In the genomic region with DNA sequence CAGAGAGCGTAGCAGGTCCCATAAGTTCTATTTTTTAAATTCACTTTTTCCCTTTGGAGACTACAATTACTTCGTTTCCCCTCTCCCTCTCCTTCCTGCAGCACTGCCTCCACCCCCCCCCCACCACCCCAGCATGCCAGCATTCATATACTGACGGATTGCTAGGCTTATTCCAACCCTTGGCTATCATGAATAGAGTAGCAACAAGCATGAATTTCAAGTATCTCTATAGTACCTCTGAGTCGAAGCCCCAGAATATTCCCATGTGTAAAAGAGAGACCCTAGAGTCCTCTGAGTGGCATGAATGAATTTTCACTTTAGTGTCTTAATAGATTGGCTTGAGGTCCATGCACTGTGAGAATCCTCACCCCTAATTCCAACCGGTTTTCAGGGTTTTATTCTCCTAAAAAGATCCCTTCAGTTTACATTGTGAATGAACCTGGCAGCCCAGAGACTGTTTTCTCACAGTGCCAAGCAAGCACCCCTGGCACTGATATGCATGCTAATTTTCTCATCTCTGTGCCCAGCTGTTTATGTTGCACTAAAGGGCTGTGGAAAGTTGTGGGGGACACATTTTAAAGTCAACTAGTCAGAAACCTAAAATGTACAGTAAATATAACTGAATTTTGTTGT, we compare ENCODE assay signal across 27 mouse cellular contexts. TPM values are rescaled to one million over a fixed set of nuclear protein-coding genes. Genes with fewer than 3 reads are reported as not detected.
DNase-seq lines count a peak whose midpoint lies in the region; ATAC-seq lines count a peak whose summit lies in the region.
"Had no signal": no experiment of that assay in that cellular context is flagged by ENCODE, and none has a peak within 500 bp of the region (broad histone marks: within the 10 kb centered on the region; RNA-seq: fewer than 3 reads in every experiment).

No protein-coding gene starts in this region.

- DNase-seq in hindbrain, embryonic 14.5 days (ENCODE audit: low spot score), result no peak
- DNase-seq in hindbrain, embryonic 11.5 days (ENCODE audit: low spot score), result no peak
- DNase-seq in midbrain, embryonic 14.5 days, result no peak
- DNase-seq: adrenal gland, adult 8-10 months; adrenal gland, postnatal 14 days; adrenal gland, postnatal 36 days; B cell, adult 2 months; cerebellum, adult 11-12 months; cerebellum, adult 2 months; cerebellum, adult 9-10 months; cerebellum, postnatal 10 days; cerebellum, postnatal 25 days had no signal

- H3K4me1 ChIP-seq in hindbrain, embryonic 14.5 days (replicated peaks; ENCODE audit: control insufficient read depth, insufficient read depth, low read length), result no peaks in the 10 kb centered on the region
- H3K4me1 ChIP-seq in hindbrain, embryonic 12.5 days, result no peaks in the 10 kb centered on the region
- H3K4me1 ChIP-seq in hindbrain, embryonic 16.5 days (ENCODE audit: control insufficient read depth, insufficient read depth, low read depth, low read length), result no peaks in the 10 kb centered on the region
- H3K4me1 ChIP-seq in hindbrain, embryonic 11.5 days (replicated peaks; ENCODE audit: control insufficient read depth, insufficient read depth, low read length), result no peaks in the 10 kb centered on the region
- H3K4me1 ChIP-seq in midbrain, embryonic 16.5 days (ENCODE audit: control insufficient read depth, insufficient read depth, low read length), result no peaks in the 10 kb centered on the region
- H3K4me1 ChIP-seq in midbrain, embryonic 14.5 days (ENCODE audit: control insufficient read depth, insufficient read depth, low read length), result no peaks in the 10 kb centered on the region
- H3K4me1 ChIP-seq: embryonic facial prominence, embryonic 10.5 days; embryonic facial prominence, embryonic 12.5 days; forebrain, embryonic 13.5 days; forebrain, embryonic 15.5 days had no signal

- H3K9ac ChIP-seq in hindbrain, embryonic 14.5 days, result no peak overlapping the region
- H3K9ac ChIP-seq in hindbrain, embryonic 12.5 days, result no peak overlapping the region
- H3K9ac ChIP-seq in hindbrain, embryonic 16.5 days (ENCODE audit: low read depth, low read length), result no peak overlapping the region
- H3K9ac ChIP-seq in hindbrain, embryonic 11.5 days (ENCODE audit: low read depth, low read length), result no peak overlapping the region
- no peak overlapping the region for H3K9ac ChIP-seq in midbrain, embryonic 16.5 days (ENCODE audit: low read depth, low read length)
- H3K9ac ChIP-seq in midbrain, embryonic 14.5 days (replicated peaks; ENCODE audit: low read length), result no peak overlapping the region
- H3K9ac ChIP-seq: embryonic facial prominence, embryonic 12.5 days; forebrain, embryonic 13.5 days; forebrain, embryonic 15.5 days had no signal

- ATAC-seq in hindbrain, embryonic 14.5 days (ENCODE audit: low FRiP score), result peak; percentile 37; the same call in 1 of the 2 replicates
- ATAC-seq in hindbrain, embryonic 12.5 days (ENCODE audit: low FRiP score), result no peak
- peak; percentile 81 for ATAC-seq in hindbrain, embryonic 16.5 days
- ATAC-seq in hindbrain, embryonic 11.5 days (ENCODE audit: low FRiP score), result no peak
- peak; percentile 60; the same call in 1 of the 2 replicates for ATAC-seq in midbrain, embryonic 16.5 days
- no peak for ATAC-seq in midbrain, embryonic 14.5 days (ENCODE audit: low FRiP score, low TSS enrichment)
- ATAC-seq: activated CD4-positive, CD25-positive, alpha-beta regulatory T cell, adult 4 months; CD4-positive, CD25-positive, alpha-beta regulatory T cell, adult 4 months; forebrain, embryonic 13.5 days; forebrain, embryonic 15.5 days; Patski had no signal

- H3K4me2 ChIP-seq in hindbrain, embryonic 14.5 days (replicated peaks), result no peak overlapping the region
- H3K4me2 ChIP-seq in hindbrain, embryonic 12.5 days (replicated peaks), result no peak overlapping the region
- no peak overlapping the region for H3K4me2 ChIP-seq in hindbrain, embryonic 16.5 days (ENCODE audit: low read length)
- H3K4me2 ChIP-seq in hindbrain, embryonic 11.5 days (replicated peaks; ENCODE audit: low read depth, low read length), result no peak overlapping the region
- H3K4me2 ChIP-seq in midbrain, embryonic 16.5 days (ENCODE audit: low read length), result no peak overlapping the region
- H3K4me2 ChIP-seq in midbrain, embryonic 14.5 days (ENCODE audit: low read length), result no peak overlapping the region
- H3K4me2 ChIP-seq: embryonic facial prominence, embryonic 12.5 days; forebrain, embryonic 13.5 days; forebrain, embryonic 15.5 days had no signal

- H3K4me3 ChIP-seq in hindbrain, embryonic 14.5 days (replicated peaks; ENCODE audit: low read length), result no peak overlapping the region
- H3K4me3 ChIP-seq in hindbrain, embryonic 12.5 days, result no peak overlapping the region
- no peak overlapping the region for H3K4me3 ChIP-seq in hindbrain, embryonic 16.5 days (ENCODE audit: low read length)
- no peak overlapping the region for H3K4me3 ChIP-seq in hindbrain, embryonic 11.5 days (ENCODE audit: low read depth, low read length)
- no peak overlapping the region for H3K4me3 ChIP-seq in midbrain, embryonic 16.5 days (ENCODE audit: low read depth, low read length)
- no peak overlapping the region for H3K4me3 ChIP-seq in midbrain, embryonic 14.5 days (replicated peaks; ENCODE audit: low read depth, low read length)
- H3K4me3 ChIP-seq: embryonic facial prominence, embryonic 10.5 days; embryonic facial prominence, embryonic 12.5 days; forebrain, embryonic 13.5 days; forebrain, embryonic 15.5 days had no signal

- H3K36me3 ChIP-seq in hindbrain, embryonic 14.5 days (replicated peaks; ENCODE audit: control insufficient read depth, insufficient read depth), result no peaks in the 10 kb centered on the region
- H3K36me3 ChIP-seq in hindbrain, embryonic 12.5 days, result no peaks in the 10 kb centered on the region
- no peaks in the 10 kb centered on the region for H3K36me3 ChIP-seq in hindbrain, embryonic 16.5 days (ENCODE audit: control insufficient read depth, insufficient read depth, low read length)
- H3K36me3 ChIP-seq in hindbrain, embryonic 11.5 days (ENCODE audit: control insufficient read depth, insufficient read depth, low read length), result no peaks in the 10 kb centered on the region
- H3K36me3 ChIP-seq in midbrain, embryonic 16.5 days (ENCODE audit: control insufficient read depth, insufficient read depth, low read length), result no peaks in the 10 kb centered on the region
- no peaks in the 10 kb centered on the region for H3K36me3 ChIP-seq in midbrain, embryonic 14.5 days (ENCODE audit: control insufficient read depth, insufficient read depth, low read length)
- H3K36me3 ChIP-seq: embryonic facial prominence, embryonic 10.5 days; embryonic facial prominence, embryonic 12.5 days; forebrain, embryonic 15.5 days; G1E had no signal

- H3K27me3 ChIP-seq in hindbrain, embryonic 14.5 days (ENCODE audit: control insufficient read depth, insufficient read depth, low read length), result no peaks in the 10 kb centered on the region
- H3K27me3 ChIP-seq in hindbrain, embryonic 12.5 days, result no peaks in the 10 kb centered on the region
- no peaks in the 10 kb centered on the region for H3K27me3 ChIP-seq in hindbrain, embryonic 16.5 days (replicated peaks; ENCODE audit: control insufficient read depth, insufficient read depth, low read length)
- H3K27me3 ChIP-seq in hindbrain, embryonic 11.5 days (ENCODE audit: control insufficient read depth, insufficient read depth, low read length), result no peaks in the 10 kb centered on the region
- no peaks in the 10 kb centered on the region for H3K27me3 ChIP-seq in midbrain, embryonic 16.5 days (ENCODE audit: control insufficient read depth, insufficient read depth, low read depth, low read length)
- no peaks in the 10 kb centered on the region for H3K27me3 ChIP-seq in midbrain, embryonic 14.5 days (ENCODE audit: control insufficient read depth, insufficient read depth, low read length)
- H3K27me3 ChIP-seq: CH12.LX; embryonic facial prominence, embryonic 12.5 days; forebrain, embryonic 13.5 days; forebrain, embryonic 15.5 days had no signal

- 64% methylated on average over 5 of the region's 5 CpGs for WGBS in hindbrain, embryonic 14.5 days
- WGBS in hindbrain, embryonic 12.5 days, result 73% methylated on average over 5 of the region's 5 CpGs
- 55% methylated on average over 5 of the region's 5 CpGs for WGBS in hindbrain, embryonic 16.5 days
- 77% methylated on average over 5 of the region's 5 CpGs for WGBS in hindbrain, embryonic 11.5 days
- 54% methylated on average over 5 of the region's 5 CpGs for WGBS in midbrain, embryonic 16.5 days
- 66% methylated on average over 5 of the region's 5 CpGs for WGBS in midbrain, embryonic 14.5 days

- H3K9me3 ChIP-seq in hindbrain, embryonic 14.5 days (ENCODE audit: control insufficient read depth, low read length), result no peaks in the 10 kb centered on the region
- H3K9me3 ChIP-seq in hindbrain, embryonic 12.5 days (replicated peaks), result no peaks in the 10 kb centered on the region
- no peaks in the 10 kb centered on the region for H3K9me3 ChIP-seq in hindbrain, embryonic 16.5 days (ENCODE audit: control insufficient read depth, low read length)
- H3K9me3 ChIP-seq in hindbrain, embryonic 11.5 days (ENCODE audit: control insufficient read depth, low read length), result no peaks in the 10 kb centered on the region
- H3K9me3 ChIP-seq in midbrain, embryonic 16.5 days (replicated peaks; ENCODE audit: control insufficient read depth, low read length, poor library complexity, severe bottlenecking), result no peaks in the 10 kb centered on the region
- H3K9me3 ChIP-seq in midbrain, embryonic 14.5 days (ENCODE audit: control insufficient read depth, low read length), result no peaks in the 10 kb centered on the region
- H3K9me3 ChIP-seq: embryonic facial prominence, embryonic 10.5 days; embryonic facial prominence, embryonic 12.5 days; forebrain, embryonic 13.5 days; forebrain, embryonic 15.5 days; G1E had no signal

- H3K27ac ChIP-seq in hindbrain, embryonic 14.5 days, result no peak overlapping the region
- H3K27ac ChIP-seq in hindbrain, embryonic 12.5 days, result no peak overlapping the region
- H3K27ac ChIP-seq in hindbrain, embryonic 16.5 days (ENCODE audit: low read depth, low read length), result no peak overlapping the region
- no peak overlapping the region for H3K27ac ChIP-seq in hindbrain, embryonic 11.5 days (ENCODE audit: low read depth, low read length)
- H3K27ac ChIP-seq in midbrain, embryonic 16.5 days (ENCODE audit: low read length), result no peak overlapping the region
- H3K27ac ChIP-seq in midbrain, embryonic 14.5 days (replicated peaks; ENCODE audit: low read depth, low read length), result no peak overlapping the region
- H3K27ac ChIP-seq: embryonic facial prominence, embryonic 10.5 days; embryonic facial prominence, embryonic 12.5 days; forebrain, embryonic 13.5 days; forebrain, embryonic 15.5 days had no signal

RNA-seq across cellular contexts. Expression of gene Olfr648, which starts 4.7 kb away (rescaled TPM):
- 0.63 and 0.66 TPM in 2 replicates for polyA plus RNA-seq in hindbrain, embryonic 14.5 days (2014; fragmentation: Nextera tagmentation; extraction: Ambion mirVana)
- polyA plus RNA-seq in hindbrain, embryonic 12.5 days (2016; fragmentation: Nextera tagmentation; extraction: Ambion mirVana), result 0.56 and 0.83 TPM in 2 replicates
- 0.45 and 0.54 TPM in 2 replicates for polyA plus RNA-seq in hindbrain, embryonic 16.5 days (2015; fragmentation: Nextera tagmentation; extraction: Ambion mirVana)
- 0.35 and 0.49 TPM in 2 replicates for polyA plus RNA-seq in hindbrain, embryonic 11.5 days (2014; fragmentation: Nextera tagmentation; extraction: Ambion mirVana)
- 0.66 and 0.67 TPM in 2 replicates for polyA plus RNA-seq in midbrain, embryonic 16.5 days (2015; fragmentation: Nextera tagmentation; extraction: Ambion mirVana)
- polyA plus RNA-seq in midbrain, embryonic 14.5 days (2014; fragmentation: Nextera tagmentation; extraction: Ambion mirVana), result 0.50 and 0.74 TPM in 2 replicates
- polyA plus RNA-seq: G1E had no signal

RNA-seq across cellular contexts. Expression of gene Olfm5, which starts 13.9 kb away (rescaled TPM):
- polyA plus RNA-seq in hindbrain, embryonic 14.5 days (2014; fragmentation: Nextera tagmentation; extraction: Ambion mirVana), result not detected in 2 replicates
- not detected in 2 replicates for polyA plus RNA-seq in hindbrain, embryonic 12.5 days (2016; fragmentation: Nextera tagmentation; extraction: Ambion mirVana)
- not detected in 2 replicates for polyA plus RNA-seq in hindbrain, embryonic 16.5 days (2015; fragmentation: Nextera tagmentation; extraction: Ambion mirVana)
- polyA plus RNA-seq in hindbrain, embryonic 11.5 days (2014; fragmentation: Nextera tagmentation; extraction: Ambion mirVana), result not detected in 2 replicates
- not detected in 2 replicates for polyA plus RNA-seq in midbrain, embryonic 16.5 days (2015; fragmentation: Nextera tagmentation; extraction: Ambion mirVana)
- not detected in 2 replicates for polyA plus RNA-seq in midbrain, embryonic 14.5 days (2014; fragmentation: Nextera tagmentation; extraction: Ambion mirVana)
- polyA plus RNA-seq: activated CD4-positive, CD25-positive, alpha-beta regulatory T cell, adult 4 months; CD4-positive, CD25-positive, alpha-beta regulatory T cell, adult 4 months; cortical plate, adult 2 months; embryonic facial prominence, embryonic 10.5 days; forebrain, embryonic 11.5 days; forebrain, embryonic 13.5 days; forebrain, embryonic 15.5 days; G1E; Patski had no signal

RNA-seq across cellular contexts. Expression of gene Olfr649, which starts 17.2 kb away (rescaled TPM):
- polyA plus RNA-seq in hindbrain, embryonic 14.5 days (2014; fragmentation: Nextera tagmentation; extraction: Ambion mirVana), result not detected in 2 replicates
- not detected in 2 replicates for polyA plus RNA-seq in hindbrain, embryonic 12.5 days (2016; fragmentation: Nextera tagmentation; extraction: Ambion mirVana)
- not detected in 2 replicates for polyA plus RNA-seq in hindbrain, embryonic 16.5 days (2015; fragmentation: Nextera tagmentation; extraction: Ambion mirVana)
- polyA plus RNA-seq in hindbrain, embryonic 11.5 days (2014; fragmentation: Nextera tagmentation; extraction: Ambion mirVana), result not detected in 2 replicates
- not detected in 2 replicates for polyA plus RNA-seq in midbrain, embryonic 16.5 days (2015; fragmentation: Nextera tagmentation; extraction: Ambion mirVana)
- not detected in 2 replicates for polyA plus RNA-seq in midbrain, embryonic 14.5 days (2014; fragmentation: Nextera tagmentation; extraction: Ambion mirVana)
- polyA plus RNA-seq: activated CD4-positive, CD25-positive, alpha-beta regulatory T cell, adult 4 months; CD4-positive, CD25-positive, alpha-beta regulatory T cell, adult 4 months; cerebellum, adult 2 months; cortical plate, adult 2 months; embryonic facial prominence, embryonic 10.5 days; embryonic facial prominence, embryonic 12.5 days; embryonic facial prominence, embryonic 14.5 days; forebrain, embryonic 11.5 days; forebrain, embryonic 13.5 days; forebrain, embryonic 15.5 days; G1E; Patski had no signal

RNA-seq across cellular contexts. Expression of gene Ubqlnl, which starts 28.2 kb away (rescaled TPM):
- polyA plus RNA-seq in hindbrain, embryonic 14.5 days (2014; fragmentation: Nextera tagmentation; extraction: Ambion mirVana), result not detected in 2 replicates
- not detected in 2 replicates for polyA plus RNA-seq in hindbrain, embryonic 12.5 days (2016; fragmentation: Nextera tagmentation; extraction: Ambion mirVana)
- not detected in 2 replicates for polyA plus RNA-seq in hindbrain, embryonic 16.5 days (2015; fragmentation: Nextera tagmentation; extraction: Ambion mirVana)
- not detected in 2 replicates for polyA plus RNA-seq in hindbrain, embryonic 11.5 days (2014; fragmentation: Nextera tagmentation; extraction: Ambion mirVana)
- not detected in 2 replicates for polyA plus RNA-seq in midbrain, embryonic 16.5 days (2015; fragmentation: Nextera tagmentation; extraction: Ambion mirVana)
- not detected in 2 replicates for polyA plus RNA-seq in midbrain, embryonic 14.5 days (2014; fragmentation: Nextera tagmentation; extraction: Ambion mirVana)
- polyA plus RNA-seq: activated CD4-positive, CD25-positive, alpha-beta regulatory T cell, adult 4 months; CD4-positive, CD25-positive, alpha-beta regulatory T cell, adult 4 months; cerebellum, adult 2 months; cortical plate, adult 2 months; embryonic facial prominence, embryonic 10.5 days; embryonic facial prominence, embryonic 12.5 days; forebrain, embryonic 11.5 days; forebrain, embryonic 13.5 days; forebrain, embryonic 15.5 days; G1E; Patski had no signal

RNA-seq across cellular contexts. Expression of gene Ubqln3, which starts 35.5 kb away (rescaled TPM):
- polyA plus RNA-seq in hindbrain, embryonic 14.5 days (2014; fragmentation: Nextera tagmentation; extraction: Ambion mirVana), result not detected in 2 replicates
- polyA plus RNA-seq in hindbrain, embryonic 12.5 days (2016; fragmentation: Nextera tagmentation; extraction: Ambion mirVana), result not detected in 2 replicates
- not detected in 2 replicates for polyA plus RNA-seq in hindbrain, embryonic 16.5 days (2015; fragmentation: Nextera tagmentation; extraction: Ambion mirVana)
- polyA plus RNA-seq in hindbrain, embryonic 11.5 days (2014; fragmentation: Nextera tagmentation; extraction: Ambion mirVana), result not detected in 2 replicates
- not detected in 2 replicates for polyA plus RNA-seq in midbrain, embryonic 16.5 days (2015; fragmentation: Nextera tagmentation; extraction: Ambion mirVana)
- not detected in 2 replicates for polyA plus RNA-seq in midbrain, embryonic 14.5 days (2014; fragmentation: Nextera tagmentation; extraction: Ambion mirVana)
- polyA plus RNA-seq: activated CD4-positive, CD25-positive, alpha-beta regulatory T cell, adult 4 months; CD4-positive, CD25-positive, alpha-beta regulatory T cell, adult 4 months; cerebellum, adult 2 months; cortical plate, adult 2 months; embryonic facial prominence, embryonic 10.5 days; embryonic facial prominence, embryonic 12.5 days; forebrain, embryonic 11.5 days; forebrain, embryonic 13.5 days; forebrain, embryonic 15.5 days; G1E; Patski had no signal

Comparison
In these comparisons a context has a peak if more than half of its experiments do, and no peak if none do; other contexts are left out.
1. ATAC-seq: peak in hindbrain, embryonic 14.5 days (single experiment), hindbrain, embryonic 16.5 days (single experiment) and midbrain, embryonic 16.5 days (single experiment); none in hindbrain, embryonic 12.5 days (single experiment), hindbrain, embryonic 11.5 days (single experiment) and midbrain, embryonic 14.5 days (single experiment).